Mouse (Mus musculus): Measurements from ENCODE around the gene Carns1. TPM values are rescaled to one million over a fixed set of nuclear protein-coding genes. Genes with fewer than 3 reads are reported as not detected.

Carns1 gene
- polyA plus RNA-seq, 1 experiment from 2014 or later, result 3.3 TPM

- WGBS, result 91% methylated on average over 3 of the region's 5 CpGs
- Histone ChIP-seq H3K4me2 (replicated peaks; ENCODE audit: low read depth, low read length) (no peak overlapping the region), H3K27ac (ENCODE audit: low read depth, low read length) (no peak overlapping the region), H3K9ac (ENCODE audit: low read depth, low read length) (no peak overlapping the region), H3K9me3 (ENCODE audit: control insufficient read depth, low read length) (no peaks in the 10 kb centered on the region), H3K4me1 (replicated peaks; ENCODE audit: control insufficient read depth, insufficient read depth, low read length) (peaks cover 8% of the 10 kb centered on the region), H3K4me3 (ENCODE audit: low read depth, low read length) (no peak overlapping the region), H3K36me3 (ENCODE audit: control insufficient read depth, insufficient read depth, low read length) (0 out of 2 replicates have a peak, but pooled peaks cover 4% of the 10 kb centered on the region), H3K27me3 (ENCODE audit: control insufficient read depth, insufficient read depth, low read length) (no peaks in the 10 kb centered on the region)
- no peak for DNase-seq (ENCODE audit: low spot score)
- no peak for ATAC-seq (ENCODE audit: low FRiP score)
Measured at GRCm38 (mm10) chr19:4151488-4151860, 23.8 kb downstream of the Carns1 start.

- no peak overlapping the region for H3K27ac ChIP-seq (ENCODE audit: low read depth, low read length)
- H3K4me2 ChIP-seq (replicated peaks; ENCODE audit: low read depth, low read length), result no peak overlapping the region
- H3K9me3 ChIP-seq (ENCODE audit: control insufficient read depth, low read length), result no peaks in the 10 kb centered on the region
- 0 out of 2 replicates have a peak, but pooled peaks cover 2% of the 10 kb centered on the region for H3K36me3 ChIP-seq (ENCODE audit: control insufficient read depth, insufficient read depth, low read length)
- 93% methylated on average over 22 of the region's 22 CpGs for WGBS
- DNase-seq (ENCODE audit: low spot score), result no peak
- no peaks in the 10 kb centered on the region for H3K27me3 ChIP-seq (ENCODE audit: control insufficient read depth, insufficient read depth, low read length)
- no peak for ATAC-seq (ENCODE audit: low FRiP score)
- peaks cover 8% of the 10 kb centered on the region for H3K4me1 ChIP-seq (replicated peaks; ENCODE audit: control insufficient read depth, insufficient read depth, low read length)
- no peak overlapping the region for H3K4me3 ChIP-seq (ENCODE audit: low read depth, low read length)
- H3K9ac ChIP-seq (ENCODE audit: low read depth, low read length), result no peak overlapping the region
Measured at GRCm38 (mm10) chr19:4150567-4151487, 24.5 kb downstream of the Carns1 start.

GRCm38 (mm10) chr19:4149764-4150461 lies 25.4 kb downstream of the Carns1 start:
- H3K27ac ChIP-seq (ENCODE audit: low read depth, low read length), result no peak overlapping the region
- peaks cover 8% of the 10 kb centered on the region for H3K4me1 ChIP-seq (replicated peaks; ENCODE audit: control insufficient read depth, insufficient read depth, low read length)
- no peak overlapping the region for H3K4me2 ChIP-seq (replicated peaks; ENCODE audit: low read depth, low read length)
- 95% methylated on average over 17 of the region's 17 CpGs for WGBS
- no peak for DNase-seq (ENCODE audit: low spot score)
- H3K9ac ChIP-seq (ENCODE audit: low read depth, low read length), result no peak overlapping the region
- 0 out of 2 replicates have a peak, but pooled peaks cover 2% of the 10 kb centered on the region for H3K36me3 ChIP-seq (ENCODE audit: control insufficient read depth, insufficient read depth, low read length)
- H3K9me3 ChIP-seq (ENCODE audit: control insufficient read depth, low read length), result no peaks in the 10 kb centered on the region
- H3K4me3 ChIP-seq (ENCODE audit: low read depth, low read length), result no peak overlapping the region
- ATAC-seq (ENCODE audit: low FRiP score), result no peak
- no peaks in the 10 kb centered on the region for H3K27me3 ChIP-seq (ENCODE audit: control insufficient read depth, insufficient read depth, low read length)

GRCm38 (mm10) chr19:4149283-4149682 lies 26.0 kb downstream of the Carns1 start:
- H3K4me1 ChIP-seq (replicated peaks; ENCODE audit: control insufficient read depth, insufficient read depth, low read length), result peaks cover 8% of the 10 kb centered on the region
- H3K36me3 ChIP-seq (ENCODE audit: control insufficient read depth, insufficient read depth, low read length), result 0 out of 2 replicates have a peak, but pooled peaks cover 2% of the 10 kb centered on the region
- H3K27ac ChIP-seq (ENCODE audit: low read depth, low read length), result no peak overlapping the region
- no peaks in the 10 kb centered on the region for H3K9me3 ChIP-seq (ENCODE audit: control insufficient read depth, low read length)
- peak overlapping the region; percentile 66 for H3K9ac ChIP-seq (ENCODE audit: low read depth, low read length)
- no peaks in the 10 kb centered on the region for H3K27me3 ChIP-seq (ENCODE audit: control insufficient read depth, insufficient read depth, low read length)
- H3K4me2 ChIP-seq (replicated peaks; ENCODE audit: low read depth, low read length), result peak overlapping the region; percentile 84
- 92% methylated on average over 11 of the region's 11 CpGs for WGBS
- ATAC-seq (ENCODE audit: low FRiP score), result no peak
- no peak for DNase-seq (ENCODE audit: low spot score)
- H3K4me3 ChIP-seq (ENCODE audit: low read depth, low read length), result peak overlapping the region; percentile 63

GRCm38 (mm10) chr19:4148819-4149218 lies 26.5 kb downstream of the Carns1 start:
- no peaks in the 10 kb centered on the region for H3K9me3 ChIP-seq (ENCODE audit: control insufficient read depth, low read length)
- H3K4me1 ChIP-seq (replicated peaks; ENCODE audit: control insufficient read depth, insufficient read depth, low read length), result peaks cover 8% of the 10 kb centered on the region
- WGBS, result 5% methylated on average over 7 of the region's 8 CpGs
- ATAC-seq (ENCODE audit: low FRiP score) (no peak; the same call in 1 of the 2 replicates), DNase-seq (ENCODE audit: low spot score) (no peak)
- H3K4me3 ChIP-seq (ENCODE audit: low read depth, low read length), result peak overlapping the region; percentile 63
- peak overlapping the region; percentile 66 for H3K9ac ChIP-seq (ENCODE audit: low read depth, low read length)
- no peak overlapping the region for H3K27ac ChIP-seq (ENCODE audit: low read depth, low read length)
- 0 out of 2 replicates have a peak, but pooled peaks cover 2% of the 10 kb centered on the region for H3K36me3 ChIP-seq (ENCODE audit: control insufficient read depth, insufficient read depth, low read length)
- no peaks in the 10 kb centered on the region for H3K27me3 ChIP-seq (ENCODE audit: control insufficient read depth, insufficient read depth, low read length)
- H3K4me2 ChIP-seq (replicated peaks; ENCODE audit: low read depth, low read length), result peak overlapping the region; percentile 84

- DNase-seq (ENCODE audit: low spot score) (peak; percentile 96), ATAC-seq (ENCODE audit: low FRiP score) (peak; percentile 94)
- H3K4me2 ChIP-seq (replicated peaks; ENCODE audit: low read depth, low read length), result peak within 1 kb of the TSS; percentile 84
- H3K9me3 ChIP-seq (ENCODE audit: control insufficient read depth, low read length), result no peaks in the 10 kb centered on the region
- no peak within 1 kb of the TSS for H3K27ac ChIP-seq (ENCODE audit: low read depth, low read length)
- peak within 1 kb of the TSS; percentile 63 for H3K4me3 ChIP-seq (ENCODE audit: low read depth, low read length)
- H3K36me3 ChIP-seq (ENCODE audit: control insufficient read depth, insufficient read depth, low read length), result 0 out of 2 replicates have a peak, but pooled peaks cover 2% of the 10 kb centered on the region
- peak within 1 kb of the TSS; percentile 66 for H3K9ac ChIP-seq (ENCODE audit: low read depth, low read length)
- peaks cover 8% of the 10 kb centered on the region for H3K4me1 ChIP-seq (replicated peaks; ENCODE audit: control insufficient read depth, insufficient read depth, low read length)
- no peaks in the 10 kb centered on the region for H3K27me3 ChIP-seq (ENCODE audit: control insufficient read depth, insufficient read depth, low read length)
- WGBS, result 0% methylated on average over 29 of the region's 33 CpGs
Measured at GRCm38 (mm10) chr19:4148491-4148806, 26.8 kb downstream of the Carns1 start, which contains the start of gene Coro1b. Coro1b (plus strand) TSS chr19:4148619.

GRCm38 (mm10) chr19:4147782-4148490 lies 27.3 kb downstream of the Carns1 start:
- Histone ChIP-seq H3K4me2 (replicated peaks; ENCODE audit: low read depth, low read length) (peak overlapping the region; percentile 84), H3K27ac (ENCODE audit: low read depth, low read length) (no peak overlapping the region), H3K4me3 (ENCODE audit: low read depth, low read length) (peak overlapping the region; percentile 63), H3K9ac (ENCODE audit: low read depth, low read length) (peak overlapping the region; percentile 66; the same call in 1 of the 2 replicates), H3K36me3 (ENCODE audit: control insufficient read depth, insufficient read depth, low read length) (0 out of 2 replicates have a peak, but pooled peaks cover 2% of the 10 kb centered on the region), H3K27me3 (ENCODE audit: control insufficient read depth, insufficient read depth, low read length) (no peaks in the 10 kb centered on the region), H3K4me1 (replicated peaks; ENCODE audit: control insufficient read depth, insufficient read depth, low read length) (peaks cover 8% of the 10 kb centered on the region), H3K9me3 (ENCODE audit: control insufficient read depth, low read length) (no peaks in the 10 kb centered on the region)
- ATAC-seq (ENCODE audit: low FRiP score) (peak; percentile 34), DNase-seq (ENCODE audit: low spot score) (no peak)
- 33% methylated on average over 9 of the region's 9 CpGs for whole genome bisulfite sequencing

GRCm38 (mm10) chr19:4147022-4147405 lies 28.3 kb downstream of the Carns1 start:
- DNase-seq (ENCODE audit: low spot score) (no peak), ATAC-seq (ENCODE audit: low FRiP score) (no peak)
- 0 out of 2 replicates have a peak, but pooled peaks cover 2% of the 10 kb centered on the region for H3K36me3 ChIP-seq (ENCODE audit: control insufficient read depth, insufficient read depth, low read length)
- no peak overlapping the region for H3K4me2 ChIP-seq (replicated peaks; ENCODE audit: low read depth, low read length)
- no peak overlapping the region for H3K9ac ChIP-seq (ENCODE audit: low read depth, low read length)
- WGBS, result 45% methylated on average over 3 of the region's 3 CpGs
- H3K27ac ChIP-seq (ENCODE audit: low read depth, low read length), result no peak overlapping the region
- no peaks in the 10 kb centered on the region for H3K27me3 ChIP-seq (ENCODE audit: control insufficient read depth, insufficient read depth, low read length)
- no peaks in the 10 kb centered on the region for H3K9me3 ChIP-seq (ENCODE audit: control insufficient read depth, low read length)
- no peak overlapping the region for H3K4me3 ChIP-seq (ENCODE audit: low read depth, low read length)
- peaks cover 8% of the 10 kb centered on the region for H3K4me1 ChIP-seq (replicated peaks; ENCODE audit: control insufficient read depth, insufficient read depth, low read length)
